Mouse (Mus musculus) erythroblast, adult 5-6 weeks (primary cell): ENCODE results near the gene Rrp7a. TPM values are rescaled to one million over a fixed set of nuclear protein-coding genes. Genes with fewer than 3 reads are reported as not detected.

Source experiments
- ATAC-seq: replicated peaks from 2 replicates; pipeline ENCODE4 v1.8.0; 2016; ENCODE audit warnings: moderate number of reproducible peaks, mild to moderate bottlenecking, moderate TSS enrichment, inconsistent platforms; ENCODE audit not compliant: poor library complexity, low FRiP score, severe bottlenecking
- total RNA-seq, 2 experiments: library from RNA; stranded (forward) in 1 of 2; stranded (reverse) in 1 of 2; fragments of 150-400 nt in 1 of 2; fragments of 200-764, 138-1000 nt in 1 of 2; gene quantifications; 2 replicates each; pipeline versions ENCODE4 v1.2.3 to v1.2.4; 2015 to 2017; ENCODE audit warnings: low replicate concordance in 2 of 2

Gene Rrp7a
- total RNA-seq, 2 experiments from 2014 or later: 3.3 to 30.8 TPM

- no peak for ATAC-seq
Observed at GRCm38 (mm10) chr15:83084022-83084640, 38.5 kb downstream of the Rrp7a start.

- ATAC-seq: no peak
Observed at GRCm38 (mm10) chr15:83083530-83083929, 39.1 kb downstream of the Rrp7a start.

GRCm38 (mm10) chr15:83075607-83076525, 46.7 kb downstream of the Rrp7a start:
- no peak for ATAC-seq

GRCm38 (mm10) chr15:83074179-83074578, 48.4 kb downstream of the Rrp7a start:
- 0 out of 2 replicates have a peak, but pooled peaks have one; percentile 29 for ATAC-seq

DNA sequence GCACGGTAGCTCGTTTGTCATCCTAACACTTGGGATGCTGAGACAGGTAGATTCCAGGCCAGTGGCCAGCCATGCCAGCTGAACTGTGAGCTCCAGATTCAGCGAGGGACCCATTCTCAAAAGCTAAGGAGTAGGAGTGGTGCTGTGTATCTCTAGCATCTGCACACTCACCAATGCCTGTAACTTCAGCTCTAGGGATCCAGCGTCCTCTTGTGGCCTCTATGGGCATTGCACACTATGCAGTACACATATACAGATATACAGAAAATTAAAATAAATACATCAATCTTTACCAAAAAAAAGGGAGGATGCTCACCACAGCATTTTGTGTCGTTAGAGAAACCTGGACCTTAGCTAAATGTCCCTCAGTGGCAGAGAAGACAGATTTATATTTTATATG, 50.8 kb downstream of the Rrp7a start:
- ATAC-seq: no peak

DNA sequence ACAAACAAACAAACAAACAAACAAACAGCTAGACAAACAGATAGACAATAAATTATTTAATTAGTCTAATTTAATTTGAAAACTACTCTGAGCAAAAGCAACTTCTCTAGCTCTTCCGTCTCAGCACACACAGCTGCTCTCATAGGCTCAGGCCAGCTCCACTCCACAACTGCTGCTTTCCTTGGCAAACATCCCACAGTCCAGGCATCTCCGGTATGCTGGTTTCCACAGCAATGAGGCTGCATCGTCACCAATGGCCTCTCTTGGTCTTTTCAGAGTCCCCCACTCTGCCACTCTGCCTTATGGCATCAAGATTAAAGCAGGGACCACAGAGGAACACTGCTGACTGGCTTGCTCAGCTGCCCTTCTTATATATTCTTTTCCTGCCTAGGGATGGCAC, 51.7 kb downstream of the Rrp7a start:
- no peak for ATAC-seq

GRCm38 (mm10) chr15:83068270-83068669, 54.3 kb downstream of the Rrp7a start:
- no peak for ATAC-seq

DNA sequence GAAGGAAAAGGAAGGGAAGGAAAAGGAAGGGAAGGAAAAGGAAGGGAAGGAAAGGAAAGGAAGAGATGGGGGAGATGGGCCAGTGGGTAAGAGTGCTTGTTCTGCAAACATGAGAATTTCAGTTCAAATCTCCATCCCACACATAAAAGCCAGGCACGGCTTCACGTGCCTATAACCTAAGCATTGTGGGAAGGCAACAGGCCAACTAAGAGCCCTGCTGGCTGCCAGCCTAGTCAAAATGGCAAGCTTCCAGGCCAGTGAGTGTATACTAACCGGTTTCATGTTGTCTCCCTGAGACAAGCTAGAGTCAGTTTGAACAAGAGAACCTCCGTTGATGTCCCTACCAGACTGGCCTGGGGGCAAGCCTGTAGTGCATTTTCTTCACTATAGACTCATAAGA, 57.1 kb downstream of the Rrp7a start:
- no peak for ATAC-seq

Other genes starting within 250 kb of the Rrp7a start
- 20.5 and 22.1 TPM in 2 replicates for gene Tcf20, start 134.9 kb downstream of the Rrp7a start, total RNA-seq (2015; ENCODE audit: low replicate concordance)
- gene Tcf20, start 134.9 kb downstream of the Rrp7a start, total RNA-seq (2017; ENCODE audit: low replicate concordance): 37.1 and 43.8 TPM in 2 replicates
- 26.3 and 27.6 TPM in 2 replicates for gene Nfam1, start 89.5 kb downstream of the Rrp7a start, total RNA-seq (2015; ENCODE audit: low replicate concordance)
- 18.4 and 30.1 TPM in 2 replicates for gene Nfam1, start 89.5 kb downstream of the Rrp7a start, total RNA-seq (2017; ENCODE audit: low replicate concordance)
- 14.2 and 18.3 TPM in 2 replicates for gene Serhl, start 33.3 kb downstream of the Rrp7a start, total RNA-seq (2015; ENCODE audit: low replicate concordance)
- gene Serhl, start 33.3 kb downstream of the Rrp7a start, total RNA-seq (2017; ENCODE audit: low replicate concordance): 7.0 and 19.4 TPM in 2 replicates
- 27.4 and 35.7 TPM in 2 replicates for gene Poldip3, start 26.6 kb upstream of the Rrp7a start, total RNA-seq (2015; ENCODE audit: low replicate concordance)
- 52.5 and 62.3 TPM in 2 replicates for gene Poldip3, start 26.6 kb upstream of the Rrp7a start, total RNA-seq (2017; ENCODE audit: low replicate concordance)
- 71.7 and 84.2 TPM in 2 replicates for gene Cyb5r3, start 49.8 kb upstream of the Rrp7a start, total RNA-seq (2015; ENCODE audit: low replicate concordance)
- gene Cyb5r3, start 49.8 kb upstream of the Rrp7a start, total RNA-seq (2017; ENCODE audit: low replicate concordance): 40.7 and 52.0 TPM in 2 replicates
- not detected in 2 replicates for gene A4galt, start 129.0 kb upstream of the Rrp7a start, total RNA-seq (2015; ENCODE audit: low replicate concordance)
- gene A4galt, start 129.0 kb upstream of the Rrp7a start, total RNA-seq (2017; ENCODE audit: low replicate concordance): 0.28 and 0.34 TPM in 2 replicates
- 44.1 and 50.7 TPM in 2 replicates for gene Arfgap3, start 227.4 kb upstream of the Rrp7a start, total RNA-seq (2015; ENCODE audit: low replicate concordance)
- gene Arfgap3, start 227.4 kb upstream of the Rrp7a start, total RNA-seq (2017; ENCODE audit: low replicate concordance): 49.2 and 63.3 TPM in 2 replicates